Mouse (Mus musculus) forebrain, embryonic 13.5 days (tissue): Measurements from ENCODE around the gene Mtrr. TPM values are rescaled to one million over a fixed set of nuclear protein-coding genes. Genes with fewer than 3 reads are reported as not detected.
A peak's percentile ranks its signal among the peaks of the same experiment; 100 is the strongest.

ENCODE experiments used
- ATAC-seq: fragments of 200-750 bp; cut with Nextera tagmentation; 2 replicates; pipeline ENCODE4 v1.8.0; 2017
- H3K27ac ChIP-seq: fragments of 300-500 bp; sonication (generic); 2 replicates; pipeline ENCODE4 v1.5.1; 2015; ENCODE audit warnings: inconsistent platforms, mild to moderate bottlenecking, moderate library complexity
- H3K27me3 ChIP-seq: fragments of 300-500 bp; sonication (generic); 2 replicates; pipeline ENCODE4 v1.6.1; 2015; ENCODE audit warnings: mild to moderate bottlenecking, inconsistent platforms
- H3K36me3 ChIP-seq: fragments of 300-500 bp; sonication (generic); 2 replicates; pipeline ENCODE4 v1.6.1; 2015; ENCODE audit warnings: mild to moderate bottlenecking, inconsistent platforms; ENCODE audit not compliant: poor library complexity, severe bottlenecking
- H3K4me1 ChIP-seq: fragments of 300-500 bp; sonication (generic); 2 replicates; pipeline ENCODE4 v1.6.1; 2015; ENCODE audit warnings: inconsistent platforms
- H3K4me2 ChIP-seq: fragments of 300-500 bp; sonication (generic); 2 replicates; pipeline ENCODE4 v1.6.1; 2015; ENCODE audit warnings: inconsistent platforms, mild to moderate bottlenecking, moderate library complexity
- H3K4me3 ChIP-seq: fragments of 300-500 bp; sonication (generic); 2 replicates; pipeline ENCODE4 v1.5.1; 2015; ENCODE audit warnings: mild to moderate bottlenecking, inconsistent platforms
- H3K9ac ChIP-seq: fragments of 300-500 bp; sonication (generic); 2 replicates; pipeline ENCODE4 v1.6.1; 2015; ENCODE audit warnings: mild to moderate bottlenecking, inconsistent platforms
- H3K9me3 ChIP-seq: fragments of 300-500 bp; sonication (generic); replicated peaks from 2 replicates; pipeline ENCODE4 v1.6.1; 2016; ENCODE audit warnings: inconsistent platforms
- WGBS: fragments of 180-500 bp; shearing (Covaris S2); methylation state at CpG from one replicate; pipeline ENCODE4 v1.1.7; 2015; 5-methylcytosine and 5-hydroxymethylcytosine counted together
- polyA plus RNA-seq: library from polyadenylated mRNA; unstranded; fragments of >200 nt; fragmentation: Nextera tagmentation; extraction: Ambion mirVana; gene quantifications from 2 replicates; pipeline ENCODE4 v1.2.1, GENCODE M21; 2015

Mtrr gene
- polyA plus RNA-seq = 13.0 and 13.3 TPM in 2 replicates

- H3K4me2 ChIP-seq = peak within 1 kb of the TSS; percentile 90
- H3K27me3 ChIP-seq = no peaks in the 10 kb centered on the region
- H3K4me3 ChIP-seq = peak within 1 kb of the TSS; percentile 73
- H3K9ac ChIP-seq = peak within 1 kb of the TSS; percentile 87
- no peaks in the 10 kb centered on the region for H3K9me3 ChIP-seq
- peak; percentile 100 for ATAC-seq
- peaks cover 23% of the 10 kb centered on the region for H3K4me1 ChIP-seq
- peaks cover 44% of the 10 kb centered on the region for H3K36me3 ChIP-seq
- H3K27ac ChIP-seq = peak within 1 kb of the TSS; percentile 52
- WGBS = under 1% methylated on average over 81 of the region's 81 CpGs
Measured at GRCm38 (mm10) chr13:68581747-68582516, at the start of gene Mtrr, which contains the start of gene Fastkd3. Gene Mtrr, minus strand, starts transcription at chr13:68582149. Gene Fastkd3, plus strand, starts transcription at chr13:68582234.

- no peaks in the 10 kb centered on the region for H3K9me3 ChIP-seq
- no peak for ATAC-seq
- WGBS = 80% methylated on average over 3 of the region's 3 CpGs
- no peak overlapping the region for H3K27ac ChIP-seq
- H3K27me3 ChIP-seq = no peaks in the 10 kb centered on the region
- H3K36me3 ChIP-seq = no peaks in the 10 kb centered on the region
- H3K4me2 ChIP-seq = no peak overlapping the region
- no peak overlapping the region for H3K4me3 ChIP-seq
- H3K4me1 ChIP-seq = no peaks in the 10 kb centered on the region
- no peak overlapping the region for H3K9ac ChIP-seq
Measured at GRCm38 (mm10) chr13:68627041-68627440, 45.1 kb upstream of the Mtrr start.

- ATAC-seq = peak; percentile 53
- Histone ChIP-seq H3K27me3 (no peaks in the 10 kb centered on the region), H3K27ac (no peak overlapping the region), H3K4me1 (no peaks in the 10 kb centered on the region), H3K4me3 (no peak overlapping the region), H3K9ac (no peak overlapping the region), H3K9me3 (no peaks in the 10 kb centered on the region), H3K4me2 (no peak overlapping the region), H3K36me3 (no peaks in the 10 kb centered on the region)
- WGBS = 62% methylated on average over 6 of the region's 6 CpGs
Measured at GRCm38 (mm10) chr13:68622792-68623191, 40.8 kb upstream of the Mtrr start.

GRCm38 (mm10) chr13:68607652-68608405 is 25.9 kb upstream of the Mtrr start:
- Histone ChIP-seq H3K9ac (no peak overlapping the region), H3K27ac (no peak overlapping the region), H3K4me1 (0 out of 2 replicates have a peak, but pooled peaks cover 5% of the 10 kb centered on the region), H3K27me3 (no peaks in the 10 kb centered on the region), H3K9me3 (no peaks in the 10 kb centered on the region), H3K4me3 (no peak overlapping the region), H3K36me3 (no peaks in the 10 kb centered on the region), H3K4me2 (peak overlapping the region; percentile 33)
- 57% methylated on average over 21 of the region's 21 CpGs for WGBS
- peak; percentile 49 for ATAC-seq

- Histone ChIP-seq H3K9ac (no peak overlapping the region), H3K4me2 (peak overlapping the region; percentile 49), H3K27me3 (no peaks in the 10 kb centered on the region), H3K4me3 (peak overlapping the region; percentile 21), H3K36me3 (no peaks in the 10 kb centered on the region), H3K4me1 (0 out of 2 replicates have a peak, but pooled peaks cover 5% of the 10 kb centered on the region), H3K9me3 (no peaks in the 10 kb centered on the region), H3K27ac (no peak overlapping the region)
- WGBS = 2% methylated on average over 11 of the region's 11 CpGs
- peak; percentile 77 for ATAC-seq
Measured at GRCm38 (mm10) chr13:68605689-68606126, 23.8 kb upstream of the Mtrr start.

- Histone ChIP-seq H3K9ac (no peak overlapping the region), H3K27ac (no peak overlapping the region), H3K4me2 (no peak overlapping the region), H3K36me3 (no peaks in the 10 kb centered on the region), H3K4me3 (no peak overlapping the region), H3K9me3 (no peaks in the 10 kb centered on the region), H3K4me1 (0 out of 2 replicates have a peak, but pooled peaks cover 5% of the 10 kb centered on the region), H3K27me3 (no peaks in the 10 kb centered on the region)
- ATAC-seq = no peak
- 83% methylated on average over 6 of the region's 6 CpGs for WGBS
Measured at GRCm38 (mm10) chr13:68603085-68603484, 21.1 kb upstream of the Mtrr start.

GRCm38 (mm10) chr13:68601184-68601583 is 19.2 kb upstream of the Mtrr start:
- H3K4me2 ChIP-seq = no peak overlapping the region
- no peak overlapping the region for H3K9ac ChIP-seq
- H3K27ac ChIP-seq = no peak overlapping the region
- ATAC-seq = peak; percentile 49; the same call in 1 of the 2 replicates
- no peaks in the 10 kb centered on the region for H3K27me3 ChIP-seq
- WGBS = 18% methylated on average over 6 of the region's 6 CpGs
- no peaks in the 10 kb centered on the region for H3K36me3 ChIP-seq
- no peak overlapping the region for H3K4me3 ChIP-seq
- H3K4me1 ChIP-seq = peaks cover 6% of the 10 kb centered on the region; the same call in 1 of the 2 replicates
- no peaks in the 10 kb centered on the region for H3K9me3 ChIP-seq

- ATAC-seq = no peak
- Histone ChIP-seq H3K4me2 (no peak overlapping the region), H3K27me3 (no peaks in the 10 kb centered on the region), H3K36me3 (no peaks in the 10 kb centered on the region), H3K27ac (no peak overlapping the region), H3K9ac (no peak overlapping the region), H3K9me3 (no peaks in the 10 kb centered on the region), H3K4me1 (peaks cover 6% of the 10 kb centered on the region; the same call in 1 of the 2 replicates), H3K4me3 (no peak overlapping the region)
Measured at GRCm38 (mm10) chr13:68598953-68599352, 17.0 kb upstream of the Mtrr start.

GRCm38 (mm10) chr13:68597667-68598066 is 15.7 kb upstream of the Mtrr start:
- Histone ChIP-seq H3K27me3 (no peaks in the 10 kb centered on the region), H3K9me3 (no peaks in the 10 kb centered on the region), H3K4me2 (peak overlapping the region; percentile 53), H3K27ac (no peak overlapping the region), H3K9ac (no peak overlapping the region), H3K4me3 (peak overlapping the region; percentile 24), H3K36me3 (peaks cover 7% of the 10 kb centered on the region), H3K4me1 (peaks cover 6% of the 10 kb centered on the region; the same call in 1 of the 2 replicates)
- peak; percentile 11; the same call in 1 of the 2 replicates for ATAC-seq
- 12% methylated on average over 13 of the region's 13 CpGs for WGBS

- no peak for ATAC-seq
- Histone ChIP-seq H3K9me3 (no peaks in the 10 kb centered on the region), H3K4me2 (peak within 1 kb of the TSS; percentile 53), H3K4me1 (peaks cover 6% of the 10 kb centered on the region; the same call in 1 of the 2 replicates), H3K9ac (no peak within 1 kb of the TSS), H3K4me3 (peak within 1 kb of the TSS; percentile 24), H3K36me3 (peaks cover 12% of the 10 kb centered on the region), H3K27me3 (no peaks in the 10 kb centered on the region), H3K27ac (no peak within 1 kb of the TSS)
- 9% methylated on average over 10 of the region's 10 CpGs for WGBS
Measured at GRCm38 (mm10) chr13:68597199-68597598, 15.2 kb upstream of the Mtrr start, which contains the start of gene 1700001L19Rik. Gene 1700001L19Rik, plus strand, starts transcription at chr13:68597421.

- Histone ChIP-seq H3K9ac (no peak overlapping the region), H3K4me3 (no peak overlapping the region), H3K9me3 (no peaks in the 10 kb centered on the region), H3K4me2 (no peak overlapping the region), H3K4me1 (peaks cover 6% of the 10 kb centered on the region; the same call in 1 of the 2 replicates), H3K27ac (no peak overlapping the region), H3K27me3 (no peaks in the 10 kb centered on the region), H3K36me3 (peaks cover 46% of the 10 kb centered on the region)
- ATAC-seq = no peak
- WGBS = 73% methylated on average over 1 of the region's 1 CpGs
Measured at GRCm38 (mm10) chr13:68593797-68594196, 11.8 kb upstream of the Mtrr start.

- H3K27me3 ChIP-seq = no peaks in the 10 kb centered on the region
- ATAC-seq = no peak
- H3K27ac ChIP-seq = no peak overlapping the region
- no peak overlapping the region for H3K4me3 ChIP-seq
- H3K9me3 ChIP-seq = no peaks in the 10 kb centered on the region
- H3K36me3 ChIP-seq = peaks cover 95% of the 10 kb centered on the region
- no peak overlapping the region for H3K9ac ChIP-seq
- H3K4me2 ChIP-seq = no peak overlapping the region
- H3K4me1 ChIP-seq = peaks cover 3% of the 10 kb centered on the region; the same call in 1 of the 2 replicates
Measured at GRCm38 (mm10) chr13:68588352-68588751, 6.4 kb upstream of the Mtrr start.
